Mouse (Mus musculus) retina, embryonic 14.5 days (tissue): ENCODE measurements around the gene Car15.

ENCODE experiments used
- DNase-seq: peaks from one replicate; pipeline ENCODE4 v3.0.0-alpha.2; 2015; ENCODE audit warnings: low spot score

Gene Car15

DNA sequence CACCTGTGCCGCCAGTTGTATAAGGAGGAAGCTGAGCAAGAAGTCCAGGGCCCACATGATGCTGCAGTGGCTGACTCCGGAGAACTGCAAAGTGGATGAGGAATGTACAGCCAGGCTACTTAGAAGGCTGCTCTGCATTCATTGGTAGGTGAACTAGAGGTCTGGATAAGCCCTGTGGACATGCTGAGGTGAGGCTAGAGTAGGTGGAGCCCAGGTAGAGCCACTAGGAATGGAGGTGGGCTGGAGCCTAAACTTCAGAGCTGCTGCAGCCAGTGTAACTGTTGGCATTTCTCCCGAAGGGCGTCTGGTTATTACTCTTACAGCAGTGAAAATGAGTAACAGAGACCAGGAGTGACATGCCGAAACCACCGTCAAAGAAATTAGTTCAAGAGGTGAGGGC is at the start of gene Car15:
TSS of gene Car15 (minus strand) at position 314 of the 400 bp plus-strand sequence.
- no peak for DNase-seq

DNA sequence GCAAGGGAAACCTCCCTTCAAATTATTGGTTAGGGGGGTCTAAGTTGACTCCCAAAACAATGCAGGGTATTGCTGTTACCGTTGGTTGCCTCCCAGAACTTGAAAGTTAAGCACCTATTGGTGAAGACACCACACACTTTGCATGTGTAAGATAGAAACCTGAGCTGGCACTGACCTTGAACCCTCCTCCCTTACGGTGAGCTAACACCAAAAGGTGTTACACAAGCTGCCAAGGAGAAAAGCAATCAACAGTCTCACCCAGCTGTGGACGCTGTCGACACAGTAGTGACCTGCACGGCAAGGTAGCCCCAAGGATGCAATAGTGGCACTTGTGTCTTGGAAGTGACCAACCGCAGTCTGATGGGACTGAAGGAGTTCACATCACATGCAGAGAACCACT is 46.0 kb upstream of the Car15 start:
- no peak for DNase-seq

DNA sequence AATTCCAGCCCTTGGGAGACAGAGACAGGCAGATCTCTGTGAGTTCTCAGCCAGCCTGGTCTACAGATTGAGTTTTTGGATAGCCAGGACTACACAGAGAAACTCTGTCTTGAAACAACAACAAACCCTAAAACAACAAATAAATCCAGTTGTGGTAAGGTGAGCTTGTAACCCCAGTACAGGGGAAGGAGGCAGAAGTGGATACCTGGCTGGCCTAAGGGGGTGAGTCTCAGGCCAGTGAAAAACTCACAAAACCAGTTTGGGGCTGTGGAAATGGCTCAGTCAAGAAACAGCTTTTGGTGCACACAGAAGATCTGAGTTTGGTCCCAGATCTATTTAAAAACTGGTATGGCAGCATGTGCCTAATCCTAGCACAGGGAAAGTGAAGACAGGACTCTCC is 44.0 kb upstream of the Car15 start:
- no peak for DNase-seq

DNA sequence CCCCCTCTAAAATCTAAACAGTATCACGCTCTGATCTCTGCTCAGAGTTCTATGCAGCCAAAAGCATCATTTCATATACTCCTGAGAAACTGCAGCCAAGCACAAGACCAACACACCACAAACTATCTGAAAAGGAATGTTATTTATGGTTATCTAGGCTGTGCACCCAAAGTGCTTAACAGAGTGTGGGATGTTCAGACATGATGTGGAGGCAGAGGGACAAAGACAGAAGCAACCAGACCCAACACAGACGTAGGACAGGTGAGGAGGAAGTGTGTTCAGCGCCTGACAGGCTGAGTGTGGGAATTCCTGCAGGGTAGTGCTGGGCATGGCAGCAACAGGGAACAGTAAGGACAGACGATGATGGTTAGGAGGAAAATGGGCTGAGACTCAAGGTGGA is 41.4 kb upstream of the Car15 start:
- DNase-seq = no peak

DNA sequence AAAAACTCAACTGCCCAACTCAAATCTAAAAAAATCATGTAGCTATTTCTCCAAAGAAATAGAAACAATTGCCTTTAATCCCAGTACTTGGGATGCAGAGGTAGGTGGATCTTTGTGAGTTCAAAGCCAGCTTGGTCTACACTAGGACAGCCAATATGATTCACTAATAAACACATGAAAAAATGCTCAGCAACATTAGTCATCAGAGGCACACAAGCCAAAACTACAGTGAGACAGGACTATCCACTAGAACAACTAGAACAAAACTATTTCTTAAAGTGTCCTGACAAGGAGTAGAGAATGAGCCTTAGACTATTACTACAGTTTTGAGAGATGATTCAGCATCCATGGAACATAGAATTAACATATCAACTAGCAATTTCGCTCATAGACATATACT is 37.9 kb upstream of the Car15 start:
- no peak for DNase-seq

DNA sequence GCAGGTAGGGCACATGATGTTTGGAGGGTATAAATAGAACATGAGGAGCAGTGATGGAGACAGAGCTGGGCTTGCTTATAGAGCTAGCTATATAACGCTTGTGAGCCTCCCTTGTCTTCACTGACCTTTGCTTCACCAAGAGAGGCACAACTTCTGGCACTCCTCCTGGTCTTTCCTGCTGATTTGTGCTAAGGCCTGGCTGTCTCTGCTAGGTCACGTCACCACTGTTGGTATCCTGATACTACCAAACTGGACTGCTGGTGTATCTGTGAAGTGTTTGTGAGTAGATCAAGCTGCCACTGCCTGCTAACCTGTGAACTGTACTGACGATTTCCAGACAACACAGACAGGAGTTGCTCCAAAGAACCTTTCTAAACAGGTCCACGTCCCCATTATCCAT is 37.0 kb upstream of the Car15 start:
- DNase-seq = no peak

DNA sequence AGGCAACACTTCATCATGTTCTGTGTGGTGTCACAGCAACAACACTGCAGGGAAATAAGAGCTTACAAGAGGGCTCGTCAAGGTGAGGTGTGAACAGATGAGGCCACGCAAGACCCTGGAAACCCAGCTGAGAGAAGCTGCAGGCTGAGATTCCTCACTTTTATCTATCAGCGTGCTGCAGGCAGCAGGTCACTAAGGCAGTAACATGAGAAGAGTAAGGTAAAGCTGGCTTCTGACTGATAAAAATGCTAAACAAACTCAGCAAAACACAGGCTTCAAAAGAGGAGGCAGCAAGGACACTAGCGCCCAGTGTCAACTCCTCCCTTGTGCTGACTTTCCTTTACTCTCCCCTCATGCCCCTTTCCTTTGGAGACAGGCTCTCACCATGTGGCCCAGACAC is 34.8 kb upstream of the Car15 start:
- no peak for DNase-seq

DNA sequence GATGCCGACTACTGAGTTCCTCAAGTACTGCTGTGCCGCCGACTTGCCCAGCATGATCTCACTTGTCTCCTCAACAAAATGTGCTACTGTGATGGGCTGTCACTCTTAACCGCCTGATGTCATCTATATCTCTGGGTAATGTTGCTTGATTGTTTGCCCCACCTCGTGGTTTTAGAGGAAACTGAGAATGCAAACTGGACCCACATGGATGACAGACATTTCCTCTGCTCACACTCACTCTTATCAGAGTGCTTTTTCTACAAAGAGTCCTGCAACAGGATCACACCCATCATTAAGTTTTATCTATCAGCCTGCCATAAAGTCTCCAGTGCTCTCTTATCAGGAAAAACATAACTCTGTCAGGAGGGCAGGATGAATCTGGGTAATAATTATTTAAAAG is 33.1 kb upstream of the Car15 start:
- no peak for DNase-seq

DNA sequence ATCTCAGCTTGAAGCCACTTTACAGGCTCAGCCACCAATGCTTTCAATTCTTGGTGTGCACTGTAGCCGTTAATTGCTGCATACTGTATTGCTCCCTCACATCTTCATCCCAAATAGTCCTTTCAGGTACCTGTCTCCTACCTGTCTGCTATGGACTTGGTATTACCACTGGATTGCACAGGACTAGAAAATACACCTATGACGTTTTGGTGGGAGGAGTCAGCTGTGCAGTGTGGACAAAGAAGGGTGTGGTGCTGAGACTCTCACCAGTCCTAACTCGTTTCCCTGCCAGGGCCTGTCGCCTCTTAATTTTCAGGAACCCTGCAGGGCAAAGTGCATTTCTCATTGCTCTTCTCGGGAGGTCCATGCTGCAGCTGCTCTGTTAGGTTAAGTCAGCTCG is 27.6 kb upstream of the Car15 start:
- DNase-seq = no peak

DNA sequence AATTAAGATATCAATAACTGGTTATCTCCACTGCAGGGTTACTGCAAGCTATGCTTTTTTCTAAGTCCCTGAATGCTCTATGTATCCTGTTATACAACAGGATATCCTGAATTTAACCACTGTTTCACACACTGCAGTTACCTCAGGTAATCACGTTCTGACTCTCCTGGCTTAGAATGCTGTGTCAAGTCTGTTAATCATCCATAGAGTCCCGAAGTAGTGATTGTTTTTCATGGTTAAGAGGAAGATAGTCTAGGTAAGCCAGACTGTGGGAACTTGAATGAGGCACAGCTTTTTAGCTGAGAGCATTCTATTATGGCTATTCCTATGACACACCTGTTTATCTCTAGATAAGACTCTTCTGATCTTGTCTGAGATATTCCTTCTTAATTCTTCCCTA is 27.1 kb upstream of the Car15 start:
- DNase-seq = no peak

DNA sequence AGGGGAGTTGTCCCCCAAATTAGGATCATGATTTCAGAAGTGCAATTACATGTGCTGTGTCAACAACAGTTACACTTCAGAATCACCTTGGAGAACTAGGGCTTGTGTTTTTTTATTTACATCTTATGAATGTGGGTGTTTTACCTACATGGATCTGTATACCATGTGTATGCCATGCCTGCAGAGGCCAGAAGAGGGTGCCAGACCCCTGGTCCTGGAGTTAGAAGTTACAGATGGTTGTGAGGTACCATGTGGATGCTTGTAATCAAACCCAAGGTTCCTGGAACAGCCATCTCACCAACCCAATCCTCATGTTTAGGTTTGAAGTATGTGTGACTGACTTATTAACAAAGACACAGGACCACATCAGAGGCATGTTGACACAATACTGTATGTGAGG is 20.4 kb upstream of the Car15 start:
- DNase-seq = peak; percentile 55

DNA sequence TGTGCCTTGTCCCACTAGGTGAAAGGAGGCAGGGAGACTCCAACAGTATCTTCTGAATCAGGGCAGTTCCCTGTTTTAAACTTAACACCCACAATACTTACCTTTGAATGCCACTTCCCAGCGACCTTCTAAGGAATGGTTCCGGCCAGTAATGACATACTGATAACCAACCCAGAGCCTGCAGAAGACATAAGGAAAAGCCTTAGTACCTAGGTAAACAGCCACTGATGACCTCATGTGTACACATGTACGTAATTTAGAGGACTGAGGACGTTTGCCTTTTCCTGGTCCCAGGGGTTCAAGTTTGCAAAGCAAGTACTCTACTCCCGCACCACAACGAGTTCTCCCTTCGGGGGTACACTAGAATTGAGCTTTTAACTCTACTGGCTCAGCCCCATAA is 19.0 kb upstream of the Car15 start:
- DNase-seq = no peak

DNA sequence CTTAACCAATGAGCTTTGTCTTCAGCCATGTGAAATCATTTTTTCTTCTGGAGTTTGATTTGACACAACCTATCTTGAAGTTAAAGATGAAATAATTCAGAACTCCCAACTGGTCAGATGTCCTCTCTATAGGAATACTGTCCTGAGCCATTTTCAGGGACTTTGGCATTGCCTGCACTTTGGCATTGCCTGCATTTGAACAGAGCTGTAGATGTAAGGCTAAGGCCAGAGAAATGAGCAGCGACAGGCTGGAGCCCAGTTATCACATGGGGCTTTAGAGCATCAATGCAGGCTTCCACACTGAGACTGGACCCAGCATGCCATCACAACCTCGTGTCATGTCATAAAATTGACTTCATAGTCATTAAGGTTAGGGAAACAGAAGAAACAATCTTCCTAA is 15.1 kb upstream of the Car15 start:
- DNase-seq = no peak

DNA sequence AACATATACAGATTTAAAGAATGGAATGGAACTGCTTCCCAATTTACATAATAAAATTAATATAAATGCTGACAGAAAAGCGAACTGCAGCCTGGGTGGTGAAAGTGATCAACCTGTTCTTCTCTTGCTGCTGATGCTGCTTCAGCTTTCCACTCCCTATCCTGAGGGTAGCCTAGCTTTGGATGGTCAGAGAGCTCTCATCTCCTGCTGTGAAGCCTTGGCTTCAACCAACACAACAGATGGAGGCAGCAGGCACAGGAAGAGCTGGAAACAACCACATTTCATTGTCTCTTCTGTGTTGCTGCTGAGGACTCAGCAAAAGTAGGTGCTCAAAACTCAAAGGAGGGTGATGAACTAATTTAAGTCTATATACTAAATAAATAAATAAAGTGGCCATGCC is 13.7 kb upstream of the Car15 start:
- DNase-seq = no peak

DNA sequence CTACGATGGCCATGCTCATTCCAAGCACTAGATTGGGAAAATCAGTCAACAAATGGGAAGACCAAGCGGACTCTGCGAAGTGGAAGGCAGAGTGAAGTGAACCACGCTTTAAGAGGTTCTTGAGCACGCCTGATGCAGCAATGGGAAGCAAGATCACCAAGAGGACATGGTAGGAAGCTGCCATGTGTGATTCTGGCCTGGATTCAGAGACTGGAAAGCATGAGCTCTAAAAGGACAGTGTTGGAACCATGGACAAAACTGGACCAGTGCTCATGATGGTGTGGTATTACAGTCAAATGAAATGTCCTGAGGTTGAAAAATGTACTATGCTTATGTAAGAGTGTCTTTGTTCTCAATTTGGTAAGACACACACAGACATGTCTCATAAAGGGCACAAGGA is 13.2 kb upstream of the Car15 start:
- no peak for DNase-seq

DNA sequence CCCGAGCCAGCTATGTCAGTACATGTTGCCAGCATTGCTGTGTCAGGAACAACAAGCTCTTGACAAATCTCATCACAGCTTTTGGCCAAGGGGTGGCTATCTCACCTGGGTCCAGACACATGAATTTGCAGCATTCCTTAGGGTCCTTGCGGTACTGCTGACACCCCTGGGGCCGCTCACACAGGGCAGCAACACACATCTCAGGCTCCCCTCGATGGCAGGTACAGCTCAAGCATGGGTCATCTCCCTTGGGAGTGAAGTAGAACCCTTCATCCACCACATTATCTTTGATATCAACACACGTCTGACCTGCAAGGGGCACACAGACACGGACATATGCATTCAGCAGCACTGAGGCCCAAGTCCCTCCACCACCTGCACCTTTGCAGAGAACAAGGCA is 11.3 kb upstream of the Car15 start:
- no peak for DNase-seq

DNA sequence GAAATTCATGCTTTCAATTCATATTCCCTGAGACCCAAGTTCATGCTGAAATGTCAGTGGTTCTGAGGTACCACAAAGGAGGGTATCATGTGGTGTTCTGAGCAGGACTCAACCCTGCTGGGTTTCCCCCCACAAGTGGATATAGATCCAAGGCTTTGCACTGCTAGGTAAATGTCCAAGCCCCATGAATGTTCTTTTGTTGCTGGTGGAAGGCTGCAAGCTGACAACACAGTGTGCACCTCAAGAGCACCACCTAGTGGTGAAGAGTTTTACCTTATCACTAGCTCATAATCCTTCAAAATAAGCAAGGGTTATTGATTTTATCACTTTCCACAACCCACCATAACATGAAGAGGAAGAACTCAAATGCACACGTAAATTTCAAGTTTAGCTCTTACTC is 10.8 kb upstream of the Car15 start:
- DNase-seq = peak; percentile 93

DNA sequence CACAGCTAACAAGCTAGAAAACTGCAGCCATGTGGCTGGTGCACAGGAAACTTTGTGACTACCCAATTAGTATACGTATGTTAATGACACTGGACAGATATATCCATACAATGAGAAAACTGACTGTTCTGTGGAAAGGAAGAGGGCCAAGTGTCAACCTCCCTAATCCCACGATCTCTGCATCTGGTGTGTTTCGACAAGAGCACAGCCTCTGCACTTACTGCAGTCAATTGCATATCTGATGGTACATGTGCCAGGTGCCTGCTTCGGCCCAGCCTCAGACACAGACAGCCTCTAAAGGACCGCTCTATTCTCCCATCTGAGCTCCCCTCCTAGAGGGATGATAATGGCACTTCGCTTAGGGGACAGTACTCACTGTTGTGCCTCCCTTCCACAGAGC is 10.3 kb upstream of the Car15 start:
- DNase-seq = no peak

DNA sequence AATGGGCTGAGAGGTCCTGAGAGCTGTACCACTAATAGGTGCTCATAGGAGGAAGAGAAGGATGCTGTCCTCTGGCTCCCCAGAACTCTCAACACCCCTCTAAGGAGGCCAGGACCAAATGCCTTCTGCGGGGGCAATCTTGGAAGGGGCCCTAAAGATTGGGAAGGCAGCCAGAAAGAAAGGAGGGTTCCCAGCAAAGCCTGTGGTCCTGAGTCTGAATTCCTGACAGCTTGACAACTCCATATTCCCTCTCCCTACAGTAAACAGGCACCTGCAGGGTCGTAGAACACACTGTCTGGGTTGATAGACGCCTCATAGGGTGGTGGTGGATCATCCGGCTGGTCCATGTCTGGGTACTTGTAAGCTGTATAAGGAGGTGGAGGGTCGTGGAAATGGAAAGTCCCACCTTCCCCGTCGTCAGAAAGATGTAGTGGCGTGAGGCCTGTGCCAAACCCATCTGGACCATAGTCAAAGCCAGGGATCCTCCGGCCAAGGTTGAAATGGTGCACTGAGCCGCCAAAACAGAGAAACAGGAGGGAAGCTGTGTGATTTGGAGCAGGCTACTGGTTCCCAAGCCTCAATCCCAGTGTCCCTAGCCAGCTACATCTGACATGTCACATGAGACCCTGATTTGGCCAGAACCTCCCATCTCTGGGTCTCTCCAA is 5.7 kb upstream of the Car15 start:
- DNase-seq = no peak

DNA sequence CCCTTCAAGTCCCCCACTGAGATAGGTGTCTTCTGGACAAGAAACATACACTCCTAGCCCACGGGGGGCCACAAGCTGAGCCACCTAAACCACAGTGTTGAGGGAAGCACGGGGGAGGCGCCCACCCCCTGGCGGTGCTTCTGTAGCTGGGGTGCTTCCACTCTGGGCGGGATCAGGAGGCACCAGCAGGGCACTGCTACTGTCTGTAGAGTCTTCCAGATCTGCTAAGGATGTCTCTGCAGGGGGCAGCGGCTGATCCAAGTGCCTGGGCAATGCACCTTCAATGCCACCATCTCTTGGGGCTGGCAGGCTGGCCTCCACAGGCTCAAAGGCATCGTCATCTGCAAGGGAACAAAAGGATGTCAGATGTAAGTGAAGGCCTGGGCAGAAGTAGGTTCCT is 4.3 kb upstream of the Car15 start:
- DNase-seq = no peak

DNA sequence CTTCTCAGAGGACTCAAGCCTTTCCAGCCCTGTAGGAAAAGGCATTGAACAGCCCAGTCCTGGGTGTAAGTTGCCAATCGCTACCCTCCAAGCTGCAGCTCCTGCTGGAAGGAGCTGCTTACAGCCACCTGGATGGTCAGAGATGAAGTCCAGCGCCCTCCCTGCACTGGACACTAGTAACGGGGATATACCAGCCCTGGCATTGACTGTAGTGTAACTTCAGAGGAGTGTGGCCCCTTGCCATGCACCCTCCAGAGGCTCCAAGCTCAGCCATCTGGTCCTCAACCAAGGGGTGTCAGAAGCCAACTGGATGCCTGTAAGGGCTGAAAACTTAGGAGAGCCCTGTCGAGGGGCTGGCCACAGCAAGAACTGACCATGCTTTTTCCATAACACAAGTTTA is 1.8 kb upstream of the Car15 start:
- DNase-seq = no peak

DNA sequence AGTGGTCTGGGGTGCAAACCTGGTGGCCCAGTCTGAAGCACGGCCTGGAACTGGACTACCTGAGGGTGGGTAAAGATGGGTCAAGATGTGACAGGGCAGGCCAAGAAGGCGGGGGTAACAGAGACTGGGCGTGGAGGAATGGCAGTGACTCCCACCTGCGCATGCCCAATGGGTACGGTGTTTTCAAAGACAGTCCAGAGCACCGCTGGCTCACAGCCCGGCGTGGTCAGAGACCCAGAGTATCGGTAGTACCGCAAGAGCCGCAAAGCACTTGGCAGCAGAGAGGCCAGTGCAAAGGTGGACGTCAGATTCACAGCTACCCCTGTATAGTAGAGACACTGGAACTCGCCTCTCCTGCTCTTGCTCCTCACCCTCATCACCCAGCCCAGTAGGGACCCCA is 2.7 kb downstream of the Car15 start:
- DNase-seq = no peak

DNA sequence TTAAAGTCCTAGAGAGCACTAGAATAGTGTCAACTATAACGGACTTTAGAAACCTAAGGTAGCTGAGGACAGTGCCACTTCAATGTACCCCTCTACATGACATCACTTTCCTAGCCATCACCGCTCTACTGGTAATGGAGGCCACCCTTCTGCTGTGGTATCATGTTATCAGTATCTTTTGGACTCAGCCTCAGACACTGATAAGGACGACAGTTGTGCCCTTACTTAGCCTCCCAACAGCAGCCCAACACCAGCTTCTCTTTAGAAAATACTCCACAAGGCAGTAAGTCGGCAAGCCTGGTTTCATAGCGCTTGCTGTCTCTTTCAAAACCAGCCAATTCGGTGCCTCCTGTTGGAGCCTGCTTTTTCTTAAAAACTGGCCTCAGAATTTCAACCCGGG is 3.6 kb downstream of the Car15 start:
- no peak for DNase-seq

DNA sequence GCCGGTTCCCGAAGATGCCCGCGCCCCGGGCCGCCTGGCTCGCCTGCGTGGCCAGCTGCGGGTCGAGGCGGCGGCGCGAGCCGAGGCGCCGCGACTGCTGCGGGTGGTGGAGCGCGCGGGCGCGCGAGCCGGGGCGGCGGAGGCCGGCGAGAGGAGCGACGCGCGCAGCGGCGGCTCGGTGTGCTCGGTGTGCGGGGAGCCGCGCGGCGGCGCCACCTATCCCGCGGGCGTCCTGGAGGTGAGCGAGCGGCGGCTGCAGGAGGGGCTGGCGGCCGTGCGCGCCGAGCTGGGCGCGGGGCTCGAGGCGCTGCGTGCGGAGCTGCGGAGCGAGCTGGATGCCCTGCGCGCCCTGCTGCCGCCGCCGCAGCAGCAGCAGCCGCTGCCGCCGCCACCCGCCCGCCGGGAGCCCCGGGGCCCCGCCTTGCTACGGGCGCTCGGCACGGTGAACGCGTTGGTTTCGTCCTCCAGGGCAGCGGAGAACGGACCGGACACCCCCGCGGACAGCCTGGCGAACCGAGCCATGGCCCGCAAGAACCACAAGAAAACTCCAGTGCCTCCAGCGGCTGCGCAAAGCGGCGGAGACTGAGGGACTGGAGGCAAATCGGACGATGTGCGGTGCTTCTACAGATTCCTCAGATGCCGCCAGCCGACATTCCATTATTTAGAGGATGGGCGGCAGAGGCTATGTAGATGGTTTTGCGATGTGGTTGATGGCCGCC is 4.3 kb downstream of the Car15 start:
- DNase-seq = peak; percentile 57
